Mouse (Mus musculus): ENCODE data around the gene Col18a1. TPM values are rescaled to one million over a fixed set of nuclear protein-coding genes. Genes with fewer than 3 reads are reported as not detected.
"Not testable (repeated sequence)": the region's sequence is repeated elsewhere in the genome, so short reads cannot be mapped to it uniquely, and the experiment has no call there.

Col18a1 gene
- total RNA-seq, 2 experiments from 2014 or later = 30.0 to 31.8 TPM

DNA sequence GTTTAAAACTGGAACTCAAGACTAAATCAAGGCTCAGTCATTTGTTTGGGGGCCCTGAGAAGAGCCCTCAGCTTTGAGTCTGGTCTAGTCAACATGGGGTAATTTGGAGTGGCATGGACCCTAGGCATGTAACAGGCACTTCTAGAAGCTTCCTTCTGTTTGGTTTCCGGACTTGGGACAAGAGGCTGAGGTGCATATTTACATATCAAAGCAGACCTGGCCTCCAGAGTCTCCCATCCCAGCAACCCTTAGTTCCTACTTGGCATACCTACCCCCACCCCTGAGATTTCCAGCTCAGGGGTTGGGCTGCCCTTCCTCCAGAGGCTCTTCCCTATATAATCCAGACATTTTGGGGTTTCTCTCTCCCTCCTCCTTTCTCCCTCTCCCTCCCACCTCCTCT, 20.4 kb downstream of the Col18a1 start:
- intact Hi-C loops (cut with DNase I) = no loop called here
- no peak for DNase-seq

DNA sequence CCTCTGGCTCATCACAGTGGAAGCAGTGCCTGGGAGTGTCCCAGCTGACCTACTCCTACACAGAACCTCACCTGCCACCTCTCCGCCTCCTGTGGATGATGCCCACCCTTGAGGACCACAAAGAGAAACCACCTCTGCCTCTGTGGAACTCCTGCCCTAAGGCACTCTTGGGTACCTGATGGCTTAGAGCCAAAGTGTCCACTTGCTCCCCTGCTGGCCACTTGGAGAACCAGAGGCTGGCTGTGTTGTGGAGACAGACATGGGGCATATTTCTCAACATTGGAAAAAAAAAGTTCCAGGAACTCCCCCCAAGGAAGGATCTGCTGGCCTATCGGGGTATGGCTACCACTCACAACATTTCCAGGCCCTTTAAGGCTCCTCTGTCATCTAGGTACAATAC, 22.0 kb downstream of the Col18a1 start:
- intact Hi-C loops (cut with DNase I) = no loop called here
- DNase-seq = no peak

DNA sequence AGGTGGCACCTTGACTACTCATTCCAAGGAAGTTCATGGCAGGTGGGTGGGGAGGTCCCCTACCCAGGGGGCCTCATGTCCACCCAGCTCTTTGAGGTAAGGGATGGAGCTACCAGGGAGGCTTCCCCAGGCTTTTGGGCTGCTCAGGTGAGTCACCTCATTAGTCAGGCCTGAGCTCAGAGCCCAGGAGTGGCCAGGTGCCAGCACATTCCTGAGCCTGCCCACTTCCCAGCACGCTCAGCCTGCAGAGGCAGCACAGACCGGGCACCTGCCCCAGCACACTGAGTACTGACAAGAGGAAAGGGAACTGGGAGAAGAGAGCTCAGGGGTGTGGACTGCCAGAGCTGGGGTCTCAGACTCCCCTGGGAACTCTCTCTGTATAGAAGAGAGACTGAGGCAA, 24.0 kb downstream of the Col18a1 start:
- intact Hi-C loops (cut with DNase I) = no loop called here
- no peak for DNase-seq

- intact Hi-C loops (cut with DNase I) = no loop called here
These were observed 28.0 kb downstream of the Col18a1 start for GRCm38 (mm10) chr10:77138304-77138703.

DNA sequence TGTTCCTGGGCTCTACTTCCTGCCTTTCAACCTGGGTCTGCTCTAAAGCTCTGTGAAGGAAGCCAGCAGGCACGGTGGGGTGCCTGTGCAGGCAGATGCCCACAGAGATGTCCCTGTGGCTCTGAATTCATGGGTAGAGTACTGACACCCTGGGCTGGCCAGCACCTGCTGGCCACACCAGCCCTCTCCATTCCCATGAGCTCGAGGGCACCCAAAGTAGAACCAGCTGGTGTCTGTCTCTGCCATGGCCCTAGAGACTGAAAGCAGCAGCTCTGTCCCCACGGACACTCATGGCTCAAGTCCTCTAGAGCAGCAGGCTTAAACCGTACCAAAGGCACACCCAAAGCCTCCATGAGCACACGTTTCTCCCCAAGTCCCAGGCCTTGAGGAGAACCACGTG, 30.1 kb downstream of the Col18a1 start:
- intact Hi-C loops (cut with DNase I) = no loop called here
- DNase-seq = no peak

More at GRCm38 (mm10) chr10:77138304-77138703, 28.0 kb downstream of the Col18a1 start:
- DNase-seq = no peak

- intact Hi-C loops (cut with DNase I) = no loop called here
- DNase-seq = no peak
These were observed 31.0 kb downstream of the Col18a1 start for GRCm38 (mm10) chr10:77135274-77135829.

- intact Hi-C loops (cut with DNase I) = loop anchor here (5.0 kb wide), 2 partner anchors 78 to 218 kb away; no protein-coding TSS in a partner anchor
- not testable (repeated sequence) for DNase-seq
These were observed 31.6 kb downstream of the Col18a1 start for GRCm38 (mm10) chr10:77134807-77135152.

- no peak for DNase-seq
- intact Hi-C loops (cut with DNase I) = loop anchor here (5.0 kb wide), 2 partner anchors 78 to 218 kb away; no protein-coding TSS in a partner anchor
These were observed 32.2 kb downstream of the Col18a1 start for GRCm38 (mm10) chr10:77133951-77134806.

- DNase-seq = no peak
- intact Hi-C loops (cut with DNase I) = loop anchor here (5.0 kb wide), 2 partner anchors 80 to 220 kb away; no protein-coding TSS in a partner anchor
These were observed 34.2 kb downstream of the Col18a1 start for GRCm38 (mm10) chr10:77132118-77132517.

DNA sequence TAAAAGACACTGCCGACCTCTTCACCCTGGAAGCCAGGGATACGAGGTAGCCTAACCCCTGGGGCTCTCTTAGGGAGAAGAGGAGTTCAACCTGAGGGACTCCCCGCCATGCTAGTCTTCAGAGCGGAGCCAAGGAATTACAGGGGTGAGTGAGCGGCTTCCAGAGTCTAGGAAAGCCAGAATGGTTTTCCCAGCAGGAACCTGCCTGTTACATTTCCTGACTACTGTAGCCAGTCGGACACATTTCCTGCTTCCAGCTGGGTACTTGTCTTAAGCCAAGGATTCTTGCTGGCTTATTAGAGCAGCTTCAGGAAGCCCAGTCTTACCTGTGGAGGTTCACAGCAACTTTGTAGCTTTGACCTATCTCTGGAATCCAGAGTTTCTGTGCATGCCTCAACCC, 34.8 kb downstream of the Col18a1 start:
- intact Hi-C loops (cut with DNase I) = loop anchor here (2.0 to 5.0 kb wide), 3 partner anchors 49 to 221 kb away; no protein-coding TSS in a partner anchor

GRCm38 (mm10) chr10:77130561-77131240, 35.6 kb downstream of the Col18a1 start:
- intact Hi-C loops (cut with DNase I) = loop anchor here (1.0 to 5.0 kb wide), 4 partner anchors 48 to 222 kb away; no protein-coding TSS in a partner anchor
- DNase-seq = peak; percentile 90 to 96

More for the DNA sequence above, 34.8 kb downstream of the Col18a1 start:
- DNase-seq = no peak

DNA sequence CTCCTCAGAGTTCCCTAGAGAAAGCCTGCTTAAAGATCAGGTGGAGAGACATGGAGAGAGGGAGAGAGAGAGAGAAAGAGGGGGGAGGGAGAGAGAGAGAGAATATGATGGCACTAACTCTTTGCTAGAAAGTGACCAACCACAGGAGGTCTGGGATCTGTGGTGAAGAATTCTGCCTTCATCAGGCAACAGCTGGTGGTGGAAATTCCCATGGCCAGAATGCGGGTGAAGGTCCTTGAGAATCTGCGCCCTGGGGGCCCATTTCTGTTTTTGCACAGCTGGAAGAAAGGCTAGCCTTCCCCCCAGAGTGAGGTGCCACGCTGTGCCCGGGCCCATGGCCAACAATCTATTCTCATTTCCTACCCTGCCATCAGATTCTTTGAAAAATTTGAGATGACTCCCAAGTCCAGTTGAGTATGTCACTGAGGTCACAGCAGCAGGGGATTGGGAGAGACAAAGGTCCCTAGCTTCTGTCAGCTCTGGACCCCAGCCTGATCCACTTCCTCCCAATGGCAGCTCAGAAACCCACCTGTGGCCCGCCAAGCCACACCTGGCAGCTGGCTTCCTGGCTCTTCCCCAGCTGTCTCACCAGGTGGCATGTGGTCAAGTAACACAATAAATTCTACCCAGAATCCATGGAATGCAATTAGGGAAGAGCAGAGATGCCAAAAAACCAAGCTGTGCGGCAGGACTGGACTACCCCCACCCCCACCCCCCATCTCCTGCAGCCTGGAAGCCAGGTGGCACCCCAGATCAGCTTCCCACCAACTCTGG, 36.5 kb downstream of the Col18a1 start:
- no peak for DNase-seq
- intact Hi-C loops (cut with DNase I) = loop anchor here (1.0 to 5.0 kb wide), 5 partner anchors 47 to 377 kb away; no protein-coding TSS in a partner anchor

DNA sequence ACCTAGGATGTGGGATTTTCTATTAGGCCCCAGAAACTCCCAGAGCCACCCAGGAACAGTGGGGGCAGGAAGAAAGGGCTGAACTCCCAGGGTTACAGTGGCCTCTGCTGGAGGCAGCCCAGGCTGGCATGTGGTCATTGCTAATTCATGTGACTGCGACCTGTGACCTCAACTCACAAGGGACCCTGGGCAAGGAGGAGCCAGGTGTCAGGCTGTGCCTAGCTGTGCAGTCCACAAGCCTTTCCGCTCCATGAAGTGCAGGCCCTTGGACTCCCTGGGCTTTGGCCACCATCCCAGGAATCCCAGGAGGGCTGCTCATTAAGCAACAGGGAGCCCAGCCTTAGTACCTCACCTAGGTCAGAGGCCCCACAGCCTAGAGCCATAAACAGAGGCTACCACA, 38.4 kb downstream of the Col18a1 start:
- DNase-seq = peak in 1 of 2 experiments; percentile 44
- intact Hi-C loops (cut with DNase I) = loop anchor here (5.0 kb wide), 1 partner anchor 379 kb away; no protein-coding TSS in a partner anchor

GRCm38 (mm10) chr10:77126590-77126989, 39.8 kb downstream of the Col18a1 start:
- no peak for DNase-seq
- intact Hi-C loops (cut with DNase I) = loop anchor here (5.0 kb wide), 1 partner anchor 381 kb away; no protein-coding TSS in a partner anchor

GRCm38 (mm10) chr10:77125078-77125731, 41.1 kb downstream of the Col18a1 start:
- intact Hi-C loops (cut with DNase I) = loop anchor here (5.0 kb wide), 1 partner anchor 382 kb away; no protein-coding TSS in a partner anchor
- DNase-seq = no peak

DNA sequence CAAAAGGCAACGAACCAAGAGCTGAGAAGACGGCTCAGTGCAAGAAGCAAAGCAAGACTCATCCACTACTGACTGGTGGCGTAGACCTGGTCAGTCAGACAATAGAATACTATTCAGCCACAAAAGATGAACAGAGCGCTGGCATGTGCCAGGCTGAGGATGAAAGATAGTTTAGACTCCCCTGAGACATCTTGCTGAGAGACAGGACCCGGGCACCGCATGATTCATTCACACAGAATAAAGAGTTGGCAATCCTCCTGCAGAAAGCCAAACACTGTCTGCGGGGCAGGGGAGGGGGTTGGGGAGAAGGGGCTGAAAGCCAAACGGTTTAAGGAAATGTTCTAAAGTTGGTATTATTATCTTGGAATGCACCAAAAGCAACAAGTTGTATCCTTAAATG, 42.4 kb downstream of the Col18a1 start:
- no peak for DNase-seq

GRCm38 (mm10) chr10:77121287-77122022, 44.9 kb downstream of the Col18a1 start:
- intact Hi-C loops (cut with DNase I) = no loop called here

More for the DNA sequence above, 42.4 kb downstream of the Col18a1 start:
- intact Hi-C loops (cut with DNase I) = no loop called here

DNA sequence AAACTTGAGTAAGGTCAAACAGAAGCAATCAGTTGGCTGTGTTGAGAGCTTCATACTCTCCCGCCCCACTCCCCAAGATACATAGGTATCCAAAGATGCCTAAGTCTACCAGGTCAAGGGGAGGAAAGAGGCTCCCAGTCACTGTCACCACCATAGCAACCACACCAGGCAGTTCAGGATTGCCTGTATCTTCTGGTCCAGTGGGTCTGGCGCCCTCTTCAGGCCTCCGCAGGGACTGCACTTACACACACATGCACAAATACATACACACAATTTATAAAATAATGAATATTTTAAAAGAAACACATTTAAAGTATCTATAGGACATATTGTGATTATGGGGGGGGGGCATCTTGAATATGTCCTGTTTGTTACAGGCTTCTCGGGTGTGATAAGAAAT, 45.8 kb downstream of the Col18a1 start:
- intact Hi-C loops (cut with DNase I) = no loop called here
- DNase-seq = no peak

More at GRCm38 (mm10) chr10:77121287-77122022, 44.9 kb downstream of the Col18a1 start:
- DNase-seq = peak in 1 of 2 experiments; percentile 31

- DNase-seq = no peak
- intact Hi-C loops (cut with DNase I) = no loop called here
These were observed 46.9 kb downstream of the Col18a1 start for GRCm38 (mm10) chr10:77119437-77119836.

Measured in heart, postnatal 14 days (tissue).